Mouse (Mus musculus): Measurements from ENCODE around the gene Gigyf1. TPM values are rescaled to one million over a fixed set of nuclear protein-coding genes. Genes with fewer than 3 reads are reported as not detected.

Gene Gigyf1
- 8.9 and 9.7 TPM in 2 replicates for polyA plus RNA-seq (2015; fragmentation: Nextera tagmentation; extraction: Ambion mirVana)

GRCm38 (mm10) chr5:137518436-137518835 lies at the start of gene Gigyf1:
Gigyf1 (plus strand) TSS chr5:137518548.
- no peak within 1 kb of the TSS for H3K4me3 ChIP-seq (ENCODE audit: low read length)
- no peaks in the 10 kb centered on the region for H3K27me3 ChIP-seq (ENCODE audit: control insufficient read depth, insufficient read depth, low read length)
- no peak for ATAC-seq (replicated peaks; ENCODE audit: extremely low read depth, insufficient read depth, low FRiP score)
- H3K4me1 ChIP-seq (ENCODE audit: control insufficient read depth, insufficient read depth, low read length): peaks cover 10% of the 10 kb centered on the region
- H3K36me3 ChIP-seq (ENCODE audit: control insufficient read depth, insufficient read depth): peaks cover 44% of the 10 kb centered on the region
- no peak within 1 kb of the TSS for H3K9ac ChIP-seq (ENCODE audit: low read length)
- no peak within 1 kb of the TSS for H3K4me2 ChIP-seq (ENCODE audit: low read depth, low read length)
- no peaks in the 10 kb centered on the region for H3K9me3 ChIP-seq (replicated peaks; ENCODE audit: control insufficient read depth, low read length)
- 73% methylated on average over 5 of the region's 5 CpGs for WGBS
- H3K27ac ChIP-seq (ENCODE audit: low read length): no peak within 1 kb of the TSS

DNA sequence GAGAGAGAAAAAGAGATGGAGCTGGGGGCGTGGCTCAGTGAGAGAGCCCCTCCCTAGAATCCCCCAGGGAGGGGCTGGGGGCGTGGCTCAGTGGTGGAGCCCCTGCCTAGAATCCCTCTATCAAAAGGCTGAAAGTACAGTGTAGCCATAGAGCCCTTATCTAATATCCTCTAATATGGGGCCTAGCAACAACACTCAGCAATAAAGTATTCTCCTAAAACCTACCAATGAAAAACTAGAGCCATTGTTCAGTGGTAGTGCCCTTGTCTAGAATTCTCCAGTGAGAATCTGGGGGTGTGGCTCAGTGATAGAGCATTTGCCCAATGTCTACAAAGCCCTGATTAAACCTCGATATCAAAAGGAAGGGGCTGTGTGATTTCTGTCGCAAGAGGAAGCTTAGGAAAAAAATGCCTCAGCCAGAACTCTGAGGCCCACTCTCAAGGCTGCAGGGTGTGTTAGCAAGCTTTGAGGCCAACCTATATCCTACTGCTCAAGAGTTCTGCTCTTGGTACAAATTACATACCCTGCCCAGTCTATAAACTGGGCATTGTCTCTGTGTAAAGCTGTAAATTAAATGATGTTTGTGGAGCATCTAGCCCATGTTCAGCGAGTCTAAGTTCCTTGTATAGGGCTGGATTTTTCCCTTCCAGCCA lies 46.0 kb upstream of the Gigyf1 start:
- no peaks in the 10 kb centered on the region for H3K4me1 ChIP-seq (ENCODE audit: control insufficient read depth, insufficient read depth, low read length)
- no peak overlapping the region for H3K4me2 ChIP-seq (ENCODE audit: low read depth, low read length)
- H3K27ac ChIP-seq (ENCODE audit: low read length): no peak overlapping the region
- 53% methylated on average over 5 of the region's 5 CpGs for WGBS
- H3K9me3 ChIP-seq (replicated peaks; ENCODE audit: control insufficient read depth, low read length): no peaks in the 10 kb centered on the region
- no peaks in the 10 kb centered on the region for H3K36me3 ChIP-seq (ENCODE audit: control insufficient read depth, insufficient read depth)
- H3K9ac ChIP-seq (ENCODE audit: low read length): no peak overlapping the region
- no peak overlapping the region for H3K4me3 ChIP-seq (ENCODE audit: low read length)
- H3K27me3 ChIP-seq (ENCODE audit: control insufficient read depth, insufficient read depth, low read length): no peaks in the 10 kb centered on the region
- ATAC-seq (replicated peaks; ENCODE audit: extremely low read depth, insufficient read depth, low FRiP score): peak; percentile 69

DNA sequence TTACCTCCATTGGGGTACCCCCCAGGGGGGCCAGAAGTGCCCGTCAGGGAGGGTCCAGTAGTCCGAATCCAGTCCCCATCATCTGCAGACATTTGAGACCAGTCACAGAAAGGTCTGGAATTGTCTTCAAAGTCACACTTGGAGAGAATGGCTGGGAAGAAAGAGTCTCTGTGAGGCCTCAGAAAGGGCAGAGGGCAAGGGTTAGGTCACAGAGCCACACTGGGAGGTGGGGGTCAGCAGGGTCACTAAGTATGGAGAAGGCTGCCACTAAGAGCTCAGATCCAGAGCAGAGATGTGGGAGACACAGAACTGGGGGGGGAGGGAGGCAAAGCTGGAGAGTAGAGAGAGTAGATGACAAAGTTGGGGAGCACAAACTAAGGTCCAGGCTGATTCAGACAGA lies 44.0 kb upstream of the Gigyf1 start:
- Histone ChIP-seq H3K4me2 (ENCODE audit: low read depth, low read length) (no peak overlapping the region), H3K9ac (ENCODE audit: low read length) (no peak overlapping the region), H3K27ac (ENCODE audit: low read length) (no peak overlapping the region), H3K27me3 (ENCODE audit: control insufficient read depth, insufficient read depth, low read length) (no peaks in the 10 kb centered on the region), H3K4me1 (ENCODE audit: control insufficient read depth, insufficient read depth, low read length) (no peaks in the 10 kb centered on the region), H3K36me3 (ENCODE audit: control insufficient read depth, insufficient read depth) (no peaks in the 10 kb centered on the region), H3K9me3 (replicated peaks; ENCODE audit: control insufficient read depth, low read length) (no peaks in the 10 kb centered on the region), H3K4me3 (ENCODE audit: low read length) (no peak overlapping the region)
- WGBS: 47% methylated on average over 2 of the region's 2 CpGs
- no peak for ATAC-seq (replicated peaks; ENCODE audit: extremely low read depth, insufficient read depth, low FRiP score)

GRCm38 (mm10) chr5:137476964-137477363 lies 41.4 kb upstream of the Gigyf1 start, which contains the start of gene Zan:
Zan (minus strand) TSS chr5:137477064.
- H3K9me3 ChIP-seq (replicated peaks; ENCODE audit: control insufficient read depth, low read length): no peaks in the 10 kb centered on the region
- no peak within 1 kb of the TSS for H3K4me2 ChIP-seq (ENCODE audit: low read depth, low read length)
- no peak within 1 kb of the TSS for H3K27ac ChIP-seq (ENCODE audit: low read length)
- no peaks in the 10 kb centered on the region for H3K27me3 ChIP-seq (ENCODE audit: control insufficient read depth, insufficient read depth, low read length)
- H3K36me3 ChIP-seq (ENCODE audit: control insufficient read depth, insufficient read depth): no peaks in the 10 kb centered on the region
- no peaks in the 10 kb centered on the region for H3K4me1 ChIP-seq (ENCODE audit: control insufficient read depth, insufficient read depth, low read length)
- no peak within 1 kb of the TSS for H3K9ac ChIP-seq (ENCODE audit: low read length)
- no peak within 1 kb of the TSS for H3K4me3 ChIP-seq (ENCODE audit: low read length)
- ATAC-seq (replicated peaks; ENCODE audit: extremely low read depth, insufficient read depth, low FRiP score): no peak
- 69% methylated on average over 5 of the region's 5 CpGs for WGBS

DNA sequence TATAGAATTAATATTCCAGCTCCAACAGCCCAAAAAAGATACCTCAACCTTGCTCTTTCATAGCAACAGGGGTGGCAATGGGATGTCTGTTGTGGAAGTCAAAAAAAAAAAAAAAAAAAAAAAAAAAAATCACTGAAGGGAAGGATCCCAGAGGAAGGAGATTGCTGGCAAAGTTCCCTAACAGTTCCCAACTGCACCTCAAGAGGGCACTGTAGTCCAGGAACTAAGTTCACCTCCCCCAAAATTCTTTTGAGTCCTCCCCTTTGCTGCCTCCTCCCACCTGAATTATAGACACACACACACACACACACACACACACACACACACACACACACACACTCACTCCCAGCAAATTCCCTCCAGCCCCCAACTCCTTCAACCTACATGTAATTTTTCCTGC lies 37.2 kb upstream of the Gigyf1 start:
- ATAC-seq (replicated peaks; ENCODE audit: extremely low read depth, insufficient read depth, low FRiP score): no peak
- Histone ChIP-seq H3K27ac (ENCODE audit: low read length) (no peak overlapping the region), H3K4me1 (ENCODE audit: control insufficient read depth, insufficient read depth, low read length) (peaks cover 6% of the 10 kb centered on the region), H3K4me2 (ENCODE audit: low read depth, low read length) (no peak overlapping the region), H3K9me3 (replicated peaks; ENCODE audit: control insufficient read depth, low read length) (no peaks in the 10 kb centered on the region), H3K4me3 (ENCODE audit: low read length) (no peak overlapping the region), H3K27me3 (ENCODE audit: control insufficient read depth, insufficient read depth, low read length) (peaks cover 22% of the 10 kb centered on the region), H3K36me3 (ENCODE audit: control insufficient read depth, insufficient read depth) (no peaks in the 10 kb centered on the region), H3K9ac (ENCODE audit: low read length) (no peak overlapping the region)

DNA sequence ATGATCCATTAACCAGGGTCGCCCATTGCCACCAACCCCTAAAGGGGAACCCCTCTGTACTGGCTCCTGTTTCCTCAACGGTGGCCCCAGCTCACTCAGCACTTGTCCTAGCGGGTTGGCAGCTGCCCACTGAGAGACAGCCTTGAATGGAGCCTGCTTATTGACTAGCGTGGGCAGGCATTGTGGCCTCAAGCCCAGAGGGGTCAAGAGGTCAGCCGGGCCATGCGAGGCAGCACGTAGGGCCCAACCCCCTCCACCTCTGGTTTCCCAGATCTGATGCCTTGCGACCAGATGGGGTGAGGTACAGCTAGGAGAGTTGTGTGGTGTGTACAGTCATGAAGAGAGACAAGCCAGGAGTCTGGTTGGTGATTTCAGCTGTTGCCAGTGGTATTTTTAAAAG lies 36.5 kb upstream of the Gigyf1 start:
- Histone ChIP-seq H3K4me1 (ENCODE audit: control insufficient read depth, insufficient read depth, low read length) (peaks cover 6% of the 10 kb centered on the region), H3K9ac (ENCODE audit: low read length) (no peak overlapping the region), H3K9me3 (replicated peaks; ENCODE audit: control insufficient read depth, low read length) (no peaks in the 10 kb centered on the region), H3K4me3 (ENCODE audit: low read length) (no peak overlapping the region), H3K27me3 (ENCODE audit: control insufficient read depth, insufficient read depth, low read length) (peaks cover 30% of the 10 kb centered on the region), H3K4me2 (ENCODE audit: low read depth, low read length) (no peak overlapping the region), H3K36me3 (ENCODE audit: control insufficient read depth, insufficient read depth) (no peaks in the 10 kb centered on the region), H3K27ac (ENCODE audit: low read length) (no peak overlapping the region)
- 45% methylated on average over 8 of the region's 8 CpGs for WGBS
- no peak for ATAC-seq (replicated peaks; ENCODE audit: extremely low read depth, insufficient read depth, low FRiP score)

DNA sequence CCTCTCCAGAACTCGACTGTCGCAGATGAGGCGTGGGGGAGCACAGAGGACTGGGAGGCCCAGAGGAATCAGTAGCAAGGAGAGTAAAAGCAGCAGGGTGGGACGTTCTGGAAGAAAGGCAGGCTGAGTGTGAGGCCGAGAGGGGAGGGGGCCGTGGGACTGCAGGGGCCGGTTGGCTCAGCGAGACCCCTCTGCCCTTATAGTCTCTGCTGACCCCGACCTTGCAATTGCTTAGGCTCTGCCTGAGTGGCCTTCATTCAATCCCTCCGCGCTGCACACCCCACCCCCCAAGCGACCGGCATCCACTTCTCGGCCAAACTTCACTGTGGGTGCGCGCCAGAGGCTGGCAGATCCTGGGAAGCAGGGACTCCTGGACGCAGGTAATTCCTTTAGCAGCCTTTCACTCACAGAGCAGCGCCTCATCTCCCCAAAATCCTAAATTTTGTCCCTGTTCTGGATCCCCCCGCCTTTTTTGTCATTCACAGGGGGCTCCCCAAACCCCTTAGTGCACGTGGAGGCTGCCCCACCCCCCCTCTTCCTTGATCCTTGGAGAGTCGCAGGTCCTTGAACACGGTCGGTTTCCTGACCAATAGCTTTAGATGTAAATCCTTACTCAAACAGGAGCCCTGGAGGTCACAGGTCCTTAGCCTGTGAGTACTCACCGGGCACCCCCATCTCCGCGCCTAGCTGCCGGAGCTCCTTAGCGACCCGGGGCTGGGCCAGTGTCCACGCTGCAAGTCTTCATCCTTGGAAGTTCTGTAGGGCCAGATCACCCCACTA lies 33.1 kb upstream of the Gigyf1 start:
- Histone ChIP-seq H3K9me3 (replicated peaks; ENCODE audit: control insufficient read depth, low read length) (peaks cover 5% of the 10 kb centered on the region), H3K27ac (ENCODE audit: low read length) (no peak overlapping the region), H3K9ac (ENCODE audit: low read length) (no peak overlapping the region), H3K36me3 (ENCODE audit: control insufficient read depth, insufficient read depth) (no peaks in the 10 kb centered on the region), H3K4me1 (ENCODE audit: control insufficient read depth, insufficient read depth, low read length) (peaks cover 6% of the 10 kb centered on the region), H3K4me3 (ENCODE audit: low read length) (0 out of 2 replicates have a peak overlapping the region, but pooled peaks have one; percentile 13), H3K4me2 (ENCODE audit: low read depth, low read length) (peak overlapping the region; percentile 42; the same call in 1 of the 2 replicates), H3K27me3 (ENCODE audit: control insufficient read depth, insufficient read depth, low read length) (peaks cover 36% of the 10 kb centered on the region)
- no peak for ATAC-seq (replicated peaks; ENCODE audit: extremely low read depth, insufficient read depth, low FRiP score)
- WGBS: 9% methylated on average over 30 of the region's 30 CpGs

GRCm38 (mm10) chr5:137485851-137486155 lies 32.5 kb upstream of the Gigyf1 start:
- H3K9ac ChIP-seq (ENCODE audit: low read length): no peak overlapping the region
- H3K27me3 ChIP-seq (ENCODE audit: control insufficient read depth, insufficient read depth, low read length): peaks cover 36% of the 10 kb centered on the region
- WGBS: 5% methylated on average over 17 of the region's 17 CpGs
- H3K4me1 ChIP-seq (ENCODE audit: control insufficient read depth, insufficient read depth, low read length): peaks cover 6% of the 10 kb centered on the region
- H3K27ac ChIP-seq (ENCODE audit: low read length): no peak overlapping the region
- 0 out of 2 replicates have a peak overlapping the region, but pooled peaks have one; percentile 13 for H3K4me3 ChIP-seq (ENCODE audit: low read length)
- peaks cover 5% of the 10 kb centered on the region for H3K9me3 ChIP-seq (replicated peaks; ENCODE audit: control insufficient read depth, low read length)
- peak overlapping the region; percentile 42; the same call in 1 of the 2 replicates for H3K4me2 ChIP-seq (ENCODE audit: low read depth, low read length)
- no peaks in the 10 kb centered on the region for H3K36me3 ChIP-seq (ENCODE audit: control insufficient read depth, insufficient read depth)
- no peak for ATAC-seq (replicated peaks; ENCODE audit: extremely low read depth, insufficient read depth, low FRiP score)

GRCm38 (mm10) chr5:137487616-137488015 lies 30.7 kb upstream of the Gigyf1 start:
- Histone ChIP-seq H3K27me3 (ENCODE audit: control insufficient read depth, insufficient read depth, low read length) (peaks cover 36% of the 10 kb centered on the region), H3K4me1 (ENCODE audit: control insufficient read depth, insufficient read depth, low read length) (peaks cover 6% of the 10 kb centered on the region)
- WGBS: 81% methylated on average over 7 of the region's 7 CpGs

More at GRCm38 (mm10) chr5:137487616-137488015, 30.7 kb upstream of the Gigyf1 start:
- H3K4me3 ChIP-seq (ENCODE audit: low read length): no peak overlapping the region
- peaks cover 5% of the 10 kb centered on the region for H3K9me3 ChIP-seq (replicated peaks; ENCODE audit: control insufficient read depth, low read length)
- ATAC-seq (replicated peaks; ENCODE audit: extremely low read depth, insufficient read depth, low FRiP score): no peak
- H3K9ac ChIP-seq (ENCODE audit: low read length): no peak overlapping the region
- no peak overlapping the region for H3K27ac ChIP-seq (ENCODE audit: low read length)
- no peak overlapping the region for H3K4me2 ChIP-seq (ENCODE audit: low read depth, low read length)
- H3K36me3 ChIP-seq (ENCODE audit: control insufficient read depth, insufficient read depth): no peaks in the 10 kb centered on the region
